Mouse (Mus musculus): ENCODE measurements around the gene Ubr4.

The Ubr4 gene

GRCm38 (mm10) chr4:139484496-139484895 lies 132.1 kb downstream of the Ubr4 start:
- WGBS: 68% methylated on average over 7 of the region's 7 CpGs

GRCm38 (mm10) chr4:139487085-139487484 lies 134.7 kb downstream of the Ubr4 start:
- WGBS: 55% methylated on average over 10 of the region's 10 CpGs

- WGBS: 94% methylated on average over 5 of the region's 5 CpGs
Observed at GRCm38 (mm10) chr4:139488325-139488724, 135.9 kb downstream of the Ubr4 start.

- 69% methylated on average over 1 of the region's 1 CpGs for WGBS
Observed at GRCm38 (mm10) chr4:139489946-139490345, 137.5 kb downstream of the Ubr4 start.

GRCm38 (mm10) chr4:139490413-139491055 lies 138.1 kb downstream of the Ubr4 start:
- 42% methylated on average over 11 of the region's 11 CpGs for WGBS

GRCm38 (mm10) chr4:139491541-139492170 lies 139.2 kb downstream of the Ubr4 start:
- 89% methylated on average over 5 of the region's 5 CpGs for WGBS

GRCm38 (mm10) chr4:139492258-139492833 lies 139.9 kb downstream of the Ubr4 start:
- WGBS: 70% methylated on average over 3 of the region's 3 CpGs

- WGBS: 63% methylated on average over 9 of the region's 9 CpGs
Observed at GRCm38 (mm10) chr4:139493227-139494025, 141.0 kb downstream of the Ubr4 start.

GRCm38 (mm10) chr4:139500814-139501213 lies 148.4 kb downstream of the Ubr4 start:
- 42% methylated on average over 14 of the region's 14 CpGs for WGBS

GRCm38 (mm10) chr4:139501702-139502101 lies 149.3 kb downstream of the Ubr4 start:
- 85% methylated on average over 6 of the region's 6 CpGs for WGBS

GRCm38 (mm10) chr4:139503919-139504318 lies 151.5 kb downstream of the Ubr4 start:
- 90% methylated on average over 8 of the region's 8 CpGs for WGBS

GRCm38 (mm10) chr4:139505716-139506115 lies 153.3 kb downstream of the Ubr4 start:
- 79% methylated on average over 4 of the region's 4 CpGs for WGBS

GRCm38 (mm10) chr4:139506727-139507126 lies 154.3 kb downstream of the Ubr4 start:
- 92% methylated on average over 11 of the region's 11 CpGs for WGBS

GRCm38 (mm10) chr4:139509069-139509468 lies 156.7 kb downstream of the Ubr4 start:
- WGBS: 77% methylated on average over 2 of the region's 2 CpGs

- 94% methylated on average over 2 of the region's 2 CpGs for WGBS
Observed at GRCm38 (mm10) chr4:139511557-139511956, 159.1 kb downstream of the Ubr4 start.

GRCm38 (mm10) chr4:139512985-139513384 lies 160.6 kb downstream of the Ubr4 start:
- 91% methylated on average over 2 of the region's 2 CpGs for WGBS

GRCm38 (mm10) chr4:139519221-139519620 lies 166.8 kb downstream of the Ubr4 start:
- WGBS: 87% methylated on average over 6 of the region's 6 CpGs

GRCm38 (mm10) chr4:139521926-139522325 lies 169.5 kb downstream of the Ubr4 start:
- WGBS: 91% methylated on average over 10 of the region's 10 CpGs

GRCm38 (mm10) chr4:139526475-139526874 lies 174.1 kb downstream of the Ubr4 start:
- 57% methylated on average over 12 of the region's 12 CpGs for WGBS

GRCm38 (mm10) chr4:139530248-139530647 lies 177.8 kb downstream of the Ubr4 start, which contains the start of gene Iffo2:
TSS of gene Iffo2 (plus strand) at chr4:139530548.
- 90% methylated on average over 5 of the region's 5 CpGs for WGBS

GRCm38 (mm10) chr4:139532081-139532480 lies 179.7 kb downstream of the Ubr4 start:
- 89% methylated on average over 10 of the region's 10 CpGs for WGBS

- WGBS: 49% methylated on average over 12 of the region's 12 CpGs
Observed at GRCm38 (mm10) chr4:139535127-139535695, 182.8 kb downstream of the Ubr4 start.
